Mouse (Mus musculus) T-helper 17 cell (primary cell): ENCODE measurements around the gene Drc3.

Experiments used
- in situ Hi-C, 2 experiments: fragments of 300-600 bp; cut with MboI, MseI; formaldehyde crosslinking; loops; 1 replicate in 1 of 2; 2 replicates in 1 of 2; pipeline ENCODE4 v1.15.1; 2025; ENCODE audit warnings: high pct_unique_total_duplicates in 2 of 2

Gene Drc3

GRCm38 (mm10) chr11:60334124-60334523 is 19.0 kb upstream of the Drc3 start:
- in situ Hi-C loops, result loop anchor here in 1 of 2 experiments (5.0 kb wide), 1 partner anchor 97 kb away; no protein-coding TSS in a partner anchor

- in situ Hi-C loops, result no loop called here
Measured at GRCm38 (mm10) chr11:60335771-60336170, 17.4 kb upstream of the Drc3 start.

- in situ Hi-C loops, result no loop called here
Measured at GRCm38 (mm10) chr11:60338291-60338690, 14.8 kb upstream of the Drc3 start.

- in situ Hi-C loops, result no loop called here
Measured at GRCm38 (mm10) chr11:60339361-60339760, 13.8 kb upstream of the Drc3 start.

- in situ Hi-C loops, result no loop called here
Measured at GRCm38 (mm10) chr11:60345868-60346267, 7.3 kb upstream of the Drc3 start.

- in situ Hi-C loops, result no loop called here
Measured at GRCm38 (mm10) chr11:60346537-60346936, 6.6 kb upstream of the Drc3 start.

GRCm38 (mm10) chr11:60351388-60351787 is 1.7 kb upstream of the Drc3 start:
- in situ Hi-C loops, result loop anchor here in 1 of 2 experiments (10.0 kb wide), 1 partner anchor 1127 kb away; the partner anchor contains the start of gene Arf1

- in situ Hi-C loops, result loop anchor here in 1 of 2 experiments (10.0 kb wide), 1 partner anchor 1127 kb away; the partner anchor contains the start of gene Arf1
Measured at GRCm38 (mm10) chr11:60351925-60352371, 1.2 kb upstream of the Drc3 start.

GRCm38 (mm10) chr11:60355952-60356351 is 2.8 kb downstream of the Drc3 start:
- in situ Hi-C loops, result loop anchor here in 1 of 2 experiments (10.0 kb wide), 1 partner anchor 1131 kb away; the partner anchor contains the start of gene Arf1

GRCm38 (mm10) chr11:60357116-60357515 is 4.0 kb downstream of the Drc3 start:
- in situ Hi-C loops, result loop anchor here in 1 of 2 experiments (10.0 kb wide), 1 partner anchor 1132 kb away; the partner anchor contains the start of gene Arf1

GRCm38 (mm10) chr11:60358548-60358947 is 5.4 kb downstream of the Drc3 start:
- in situ Hi-C loops, result loop anchor here in 1 of 2 experiments (10.0 kb wide), 1 partner anchor 1134 kb away; the partner anchor contains the start of gene Arf1

GRCm38 (mm10) chr11:60359138-60359537 is 6.0 kb downstream of the Drc3 start:
- in situ Hi-C loops, result loop anchor here in 1 of 2 experiments (10.0 kb wide), 1 partner anchor 1134 kb away; the partner anchor contains the start of gene Arf1

- in situ Hi-C loops, result loop anchor here (5.0 to 10.0 kb wide), 2 partner anchors 52 to 1135 kb away; partner anchors contain the start of gene Arf1 (in 1 of the 2)
Measured at GRCm38 (mm10) chr11:60359936-60360335, 6.8 kb downstream of the Drc3 start.

GRCm38 (mm10) chr11:60360631-60361201 is 7.6 kb downstream of the Drc3 start:
- in situ Hi-C loops, result loop anchor here in 1 of 2 experiments (5.0 kb wide), 1 partner anchor 52 kb away; no protein-coding TSS in a partner anchor

GRCm38 (mm10) chr11:60366239-60367019 is 13.3 kb downstream of the Drc3 start:
- in situ Hi-C loops, result no loop called here

GRCm38 (mm10) chr11:60367256-60367655 is 14.1 kb downstream of the Drc3 start:
- in situ Hi-C loops, result no loop called here

GRCm38 (mm10) chr11:60368909-60369308 is 15.8 kb downstream of the Drc3 start:
- in situ Hi-C loops, result no loop called here

- in situ Hi-C loops, result no loop called here
Measured at GRCm38 (mm10) chr11:60369448-60369847, 16.3 kb downstream of the Drc3 start.

- in situ Hi-C loops, result no loop called here
Measured at GRCm38 (mm10) chr11:60370431-60370830, 17.3 kb downstream of the Drc3 start.

GRCm38 (mm10) chr11:60374481-60374880 is 21.4 kb downstream of the Drc3 start:
- in situ Hi-C loops, result no loop called here

- in situ Hi-C loops, result no loop called here
Measured at GRCm38 (mm10) chr11:60383518-60383917, 30.4 kb downstream of the Drc3 start.

- in situ Hi-C loops, result no loop called here
Measured at GRCm38 (mm10) chr11:60384762-60385421, 31.8 kb downstream of the Drc3 start.
